Mouse (Mus musculus) adrenal gland, postnatal 0 days (tissue): Measurements from ENCODE around the gene Hmgb3. TPM values are rescaled to one million over a fixed set of nuclear protein-coding genes. Genes with fewer than 3 reads are reported as not detected.

ENCODE experiments used
- microRNA-seq: library from miRNA; unstranded; fragments of <30 nt; microRNA quantifications from one replicate; pipeline ENCODE4, GENCODE M21; 2016; ENCODE audit warnings: borderline replicate concordance; ENCODE audit not compliant: insufficient number of aligned reads
- polyA plus RNA-seq: library from polyadenylated mRNA; unstranded; fragments of >200 nt; fragmentation: Nextera tagmentation; extraction: Ambion mirVana; gene quantifications from 2 replicates; pipeline ENCODE4 v1.2.1, GENCODE M21; 2015

Hmgb3 gene
- polyA plus RNA-seq, result 175 and 223 TPM in 2 replicates

DNA sequence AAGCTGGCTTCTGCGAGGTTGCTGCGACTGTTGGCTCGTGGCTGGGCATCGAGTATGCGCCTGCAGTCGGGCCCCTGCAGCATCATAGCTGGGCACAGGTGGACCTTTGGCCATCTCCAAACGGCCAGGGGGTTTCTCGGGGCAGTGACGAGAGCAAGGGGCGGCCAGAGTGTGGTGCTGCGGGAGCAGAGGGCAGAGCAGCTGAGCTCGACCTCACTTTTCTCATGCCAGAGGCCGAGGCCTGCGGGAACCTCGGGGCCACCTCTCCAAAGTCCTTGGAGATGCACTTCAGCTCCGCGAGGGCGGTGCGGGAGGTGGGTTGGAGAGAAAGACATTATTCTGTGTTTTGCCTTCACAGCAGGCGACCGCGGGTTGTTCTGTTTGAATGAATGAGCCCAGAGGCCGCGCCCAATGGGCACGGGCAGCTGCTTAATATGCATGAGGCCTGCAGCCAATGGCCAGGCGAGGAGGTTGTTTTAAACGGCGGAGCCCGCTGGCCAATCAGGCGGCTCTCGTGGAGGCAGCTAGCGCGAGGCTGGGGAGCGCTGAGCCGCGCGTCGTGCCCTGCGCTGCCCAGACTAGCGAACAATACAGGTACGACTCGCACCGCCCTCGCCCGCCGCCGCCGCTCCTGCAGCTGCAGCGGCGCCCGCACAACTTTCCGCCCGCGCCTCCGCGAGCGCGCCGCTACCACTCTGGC lies at the start of gene Hmgb3:
Hmgb3 (plus strand) TSS at position 504 of the 700 bp plus-strand sequence.

Small RNA genes lying within 50 kb of the gene (microRNA-seq; reads per million reads assigned to microRNA genes)
- gene Gm23945, result not detected

Other genes with a start within 250 kb of the Hmgb3 start
- 6.0 and 10.5 TPM in 2 replicates for gene Mtmr1, start 191.2 kb upstream of the Hmgb3 start, polyA plus RNA-seq
- 24.0 and 37.3 TPM in 2 replicates for gene Cd99l2, start 63.1 kb upstream of the Hmgb3 start, polyA plus RNA-seq
- 0.18 and 0.43 TPM in 2 replicates for gene Gpr50, start 107.7 kb downstream of the Hmgb3 start, polyA plus RNA-seq